Mouse (Mus musculus) embryonic facial prominence, embryonic 10.5 days (tissue): ENCODE measurements around the gene Ptpn22. TPM values are rescaled to one million over a fixed set of nuclear protein-coding genes. Genes with fewer than 3 reads are reported as not detected.

Experiments used
- DNase-seq: peaks from one replicate; pipeline ENCODE4 v3.0.0-alpha.2; 2017; ENCODE audit warnings: low spot score
- H3K27ac ChIP-seq: fragments of 300-500 bp; sonication (generic); replicated peaks from 2 replicates; pipeline ENCODE4 v1.5.1; 2016; ENCODE audit warnings: mild to moderate bottlenecking
- H3K27me3 ChIP-seq: fragments of 300-500 bp; sonication (generic); replicated peaks from 2 replicates; pipeline ENCODE4 v1.6.1; 2016; ENCODE audit warnings: low read depth, mild to moderate bottlenecking; ENCODE audit not compliant: poor library complexity, severe bottlenecking
- H3K36me3 ChIP-seq: fragments of 300-500 bp; sonication (generic); replicated peaks from 2 replicates; pipeline ENCODE4 v1.6.1; 2016; ENCODE audit warnings: mild to moderate bottlenecking, moderate library complexity
- H3K4me1 ChIP-seq: fragments of 300-500 bp; sonication (generic); 2 replicates; pipeline ENCODE4 v1.6.1; 2016
- H3K4me3 ChIP-seq: fragments of 300-500 bp; sonication (generic); 2 replicates; pipeline ENCODE4 v1.5.1; 2016; ENCODE audit warnings: mild to moderate bottlenecking, moderate library complexity
- H3K9me3 ChIP-seq: fragments of 300-500 bp; sonication (generic); 2 replicates; pipeline ENCODE4 v1.6.1; 2016; ENCODE audit warnings: mild to moderate bottlenecking
- WGBS: fragments of 180-500 bp; shearing (Covaris S2); methylation state at CpG from one replicate; pipeline ENCODE4 v1.1.7; 2016; 5-methylcytosine and 5-hydroxymethylcytosine counted together
- polyA plus RNA-seq: library from polyadenylated mRNA; unstranded; fragments of >200 nt; fragmentation: Nextera tagmentation; extraction: Ambion mirVana; gene quantifications from 2 replicates; pipeline ENCODE4 v1.2.1, GENCODE M21; 2016

Gene Ptpn22
- polyA plus RNA-seq, 1 experiment from 2014 or later = 0.11 TPM

- DNase-seq = no peak
- no peak overlapping the region for H3K27ac ChIP-seq
- H3K27me3 ChIP-seq = no peaks in the 10 kb centered on the region
- H3K4me1 ChIP-seq = no peaks in the 10 kb centered on the region
- WGBS = 88% methylated on average over 5 of the region's 5 CpGs
- no peaks in the 10 kb centered on the region for H3K36me3 ChIP-seq
- H3K4me3 ChIP-seq = no peak overlapping the region
- H3K9me3 ChIP-seq = no peaks in the 10 kb centered on the region
Observed at GRCm38 (mm10) chr3:103867424-103867971, 7.9 kb downstream of the Ptpn22 start.

GRCm38 (mm10) chr3:103868008-103868407 lies 8.4 kb downstream of the Ptpn22 start:
- DNase-seq = no peak
- no peaks in the 10 kb centered on the region for H3K4me1 ChIP-seq
- no peaks in the 10 kb centered on the region for H3K9me3 ChIP-seq
- no peak overlapping the region for H3K27ac ChIP-seq
- WGBS = 87% methylated on average over 4 of the region's 4 CpGs
- H3K27me3 ChIP-seq = no peaks in the 10 kb centered on the region
- no peak overlapping the region for H3K4me3 ChIP-seq
- no peaks in the 10 kb centered on the region for H3K36me3 ChIP-seq

- Histone ChIP-seq H3K4me3 (no peak overlapping the region), H3K27me3 (no peaks in the 10 kb centered on the region), H3K9me3 (no peaks in the 10 kb centered on the region), H3K27ac (no peak overlapping the region), H3K4me1 (no peaks in the 10 kb centered on the region), H3K36me3 (no peaks in the 10 kb centered on the region)
- no peak for DNase-seq
- 72% methylated on average over 3 of the region's 3 CpGs for WGBS
Observed at GRCm38 (mm10) chr3:103872663-103873098, 13.1 kb downstream of the Ptpn22 start.

GRCm38 (mm10) chr3:103874329-103874728 lies 14.7 kb downstream of the Ptpn22 start:
- no peaks in the 10 kb centered on the region for H3K27me3 ChIP-seq
- no peaks in the 10 kb centered on the region for H3K9me3 ChIP-seq
- H3K36me3 ChIP-seq = no peaks in the 10 kb centered on the region
- H3K27ac ChIP-seq = no peak overlapping the region
- WGBS = 75% methylated on average over 7 of the region's 7 CpGs
- no peaks in the 10 kb centered on the region for H3K4me1 ChIP-seq
- no peak for DNase-seq
- no peak overlapping the region for H3K4me3 ChIP-seq

GRCm38 (mm10) chr3:103885946-103886345 lies 26.4 kb downstream of the Ptpn22 start:
- H3K4me1 ChIP-seq = no peaks in the 10 kb centered on the region
- H3K27me3 ChIP-seq = no peaks in the 10 kb centered on the region
- no peaks in the 10 kb centered on the region for H3K9me3 ChIP-seq
- no peak overlapping the region for H3K27ac ChIP-seq
- H3K4me3 ChIP-seq = no peak overlapping the region
- DNase-seq = no peak
- WGBS = 81% methylated on average over 11 of the region's 11 CpGs
- H3K36me3 ChIP-seq = no peaks in the 10 kb centered on the region

GRCm38 (mm10) chr3:103887581-103887980 lies 28.0 kb downstream of the Ptpn22 start:
- no peaks in the 10 kb centered on the region for H3K9me3 ChIP-seq
- H3K36me3 ChIP-seq = no peaks in the 10 kb centered on the region
- no peak for DNase-seq
- H3K4me1 ChIP-seq = peaks cover 9% of the 10 kb centered on the region
- WGBS = 34% methylated on average over 3 of the region's 3 CpGs
- no peak overlapping the region for H3K27ac ChIP-seq
- H3K4me3 ChIP-seq = no peak overlapping the region
- no peaks in the 10 kb centered on the region for H3K27me3 ChIP-seq

- no peak overlapping the region for H3K27ac ChIP-seq
- H3K4me1 ChIP-seq = peaks cover 11% of the 10 kb centered on the region
- no peaks in the 10 kb centered on the region for H3K27me3 ChIP-seq
- H3K9me3 ChIP-seq = no peaks in the 10 kb centered on the region
- no peak overlapping the region for H3K4me3 ChIP-seq
- no peak for DNase-seq
- 84% methylated on average over 3 of the region's 3 CpGs for WGBS
- no peaks in the 10 kb centered on the region for H3K36me3 ChIP-seq
Observed at GRCm38 (mm10) chr3:103893374-103893773, 33.8 kb downstream of the Ptpn22 start.

- no peaks in the 10 kb centered on the region for H3K27me3 ChIP-seq
- WGBS = 78% methylated on average over 1 of the region's 1 CpGs
- no peak overlapping the region for H3K4me3 ChIP-seq
- H3K36me3 ChIP-seq = no peaks in the 10 kb centered on the region
- H3K9me3 ChIP-seq = no peaks in the 10 kb centered on the region
- no peaks in the 10 kb centered on the region for H3K4me1 ChIP-seq
- DNase-seq = no peak
- no peak overlapping the region for H3K27ac ChIP-seq
Observed at GRCm38 (mm10) chr3:103904705-103905104, 45.1 kb downstream of the Ptpn22 start.

GRCm38 (mm10) chr3:103907335-103908030 lies 47.9 kb downstream of the Ptpn22 start:
- H3K27me3 ChIP-seq = no peaks in the 10 kb centered on the region
- no peak for DNase-seq
- H3K27ac ChIP-seq = no peak overlapping the region
- no peaks in the 10 kb centered on the region for H3K36me3 ChIP-seq
- H3K9me3 ChIP-seq = no peaks in the 10 kb centered on the region
- H3K4me3 ChIP-seq = no peak overlapping the region
- H3K4me1 ChIP-seq = no peaks in the 10 kb centered on the region
- 78% methylated on average over 5 of the region's 5 CpGs for WGBS

- DNase-seq = no peak
- H3K9me3 ChIP-seq = no peaks in the 10 kb centered on the region
- 75% methylated on average over 2 of the region's 2 CpGs for WGBS
Observed at GRCm38 (mm10) chr3:103908781-103909180, 49.2 kb downstream of the Ptpn22 start.

GRCm38 (mm10) chr3:103913451-103913961 lies 53.9 kb downstream of the Ptpn22 start:
- Histone ChIP-seq H3K27ac (peak overlapping the region; percentile 97), H3K4me3 (peak overlapping the region; percentile 97), H3K9me3 (no peaks in the 10 kb centered on the region), H3K4me1 (peaks cover 20% of the 10 kb centered on the region), H3K36me3 (no peaks in the 10 kb centered on the region), H3K27me3 (no peaks in the 10 kb centered on the region)
- no peak for DNase-seq
- 10% methylated on average over 11 of the region's 11 CpGs for WGBS

More at GRCm38 (mm10) chr3:103908781-103909180, 49.2 kb downstream of the Ptpn22 start:
- H3K36me3 ChIP-seq = no peaks in the 10 kb centered on the region
- H3K27ac ChIP-seq = no peak overlapping the region
- 0 out of 2 replicates have a peak, but pooled peaks cover 3% of the 10 kb centered on the region for H3K4me1 ChIP-seq
- no peak overlapping the region for H3K4me3 ChIP-seq
- no peaks in the 10 kb centered on the region for H3K27me3 ChIP-seq

- peak; percentile 98 for DNase-seq
- WGBS = under 1% methylated on average over 53 of the region's 55 CpGs
- Histone ChIP-seq H3K9me3 (no peaks in the 10 kb centered on the region), H3K27ac (peak within 1 kb of the TSS; percentile 97), H3K4me1 (peaks cover 20% of the 10 kb centered on the region), H3K27me3 (no peaks in the 10 kb centered on the region), H3K4me3 (peak within 1 kb of the TSS; percentile 97), H3K36me3 (no peaks in the 10 kb centered on the region)
Observed at GRCm38 (mm10) chr3:103914010-103914669, 54.5 kb downstream of the Ptpn22 start, which contains the start of gene Rsbn1. Rsbn1 (plus strand) TSS chr3:103914120.
